Mouse (Mus musculus): ENCODE data around the gene Ciao2a. TPM values are rescaled to one million over a fixed set of nuclear protein-coding genes. Genes with fewer than 3 reads are reported as not detected.

Ciao2a gene
- total and polyA plus RNA-seq, 3 experiments: 30.0 to 270 (median 176) TPM

DNA sequence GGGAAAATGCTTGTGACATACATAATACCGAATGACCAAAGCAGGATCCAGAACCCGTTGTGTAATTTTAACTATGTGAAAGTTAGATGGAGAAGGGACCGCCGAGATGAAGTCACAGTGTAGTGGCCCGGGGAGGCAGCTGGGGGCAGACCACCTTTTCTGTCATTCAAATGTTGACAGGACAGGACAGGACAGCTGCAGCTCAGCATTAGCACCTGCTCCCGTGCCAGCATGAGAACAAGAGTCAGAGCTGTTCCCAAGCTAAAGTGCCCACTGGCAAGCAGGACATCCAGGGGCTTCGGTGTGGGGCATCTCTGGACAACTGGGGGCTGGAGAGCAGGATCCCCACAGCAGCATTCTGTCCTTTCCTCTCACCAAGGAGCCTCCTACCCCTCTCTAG, 39.3 kb upstream of the Ciao2a start:
- Histone ChIP-seq H3K27me3 (ENCODE audit: insufficient read depth, low read length) (peaks cover 4% of the 10 kb centered on the region; the same call in 1 of the 2 replicates), H3K9me3 (replicated peaks) (no peaks in the 10 kb centered on the region), H3K36me3 (replicated peaks) (peaks cover 58% of the 10 kb centered on the region), H3K4me1 (ENCODE audit: insufficient read depth, low read depth, low read length) (peaks cover 3% of the 10 kb centered on the region; the same call in 1 of the 2 replicates), H3K4me3 (ENCODE audit: low read depth, low read length) (no peak overlapping the region)
- TF ChIP-seq POLR2AphosphoS5 (IDR thresholded peaks at IDR 0.05; ENCODE audit: insufficient replicate concordance, low read depth, low read length) (no peak), TAL1 (conservative IDR thresholded peaks at IDR 0.05; ENCODE audit: low read depth, low read length) (no peak), CTCF (IDR thresholded peaks at IDR 0.05; ENCODE audit: low read depth, low read length) (no peak), GATA1 (IDR thresholded peaks at IDR 0.05; ENCODE audit: borderline replicate concordance, low read length) (no peak), GATA2 (IDR thresholded peaks at IDR 0.05; ENCODE audit: borderline replicate concordance, low read depth, low read length) (no peak)
- DNase-seq (ENCODE audit: low spot score) (no peak), ATAC-seq (ENCODE audit: extremely low read depth, insufficient number of reproducible peaks, low FRiP score, poor library complexity, severe bottlenecking) (no peak)

DNA sequence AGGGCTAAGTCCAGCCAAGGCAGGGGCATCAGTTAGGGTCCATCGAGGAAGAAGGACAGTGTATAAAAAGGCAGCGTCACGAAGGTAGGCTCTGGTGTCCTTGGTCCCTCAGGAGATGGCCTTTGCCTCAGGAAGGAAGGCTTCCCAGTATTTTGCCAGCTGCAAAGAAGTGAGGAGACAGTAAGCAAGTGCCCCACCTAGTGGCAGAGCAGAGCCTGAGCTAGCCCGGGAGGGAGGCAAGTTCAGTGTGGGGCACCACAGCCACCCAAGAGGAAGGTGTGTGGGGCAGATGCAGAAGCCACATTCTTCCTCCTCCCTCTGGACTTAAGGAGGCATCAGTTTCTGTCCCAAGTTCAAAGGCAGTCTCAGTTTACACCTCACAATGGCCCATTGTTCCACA, 38.0 kb upstream of the Ciao2a start:
- Histone ChIP-seq H3K4me3 (ENCODE audit: low read depth, low read length) (no peak overlapping the region), H3K36me3 (replicated peaks) (peaks cover 72% of the 10 kb centered on the region), H3K4me1 (ENCODE audit: insufficient read depth, low read depth, low read length) (peaks cover 3% of the 10 kb centered on the region; the same call in 1 of the 2 replicates), H3K9me3 (replicated peaks) (no peaks in the 10 kb centered on the region), H3K27me3 (ENCODE audit: insufficient read depth, low read length) (no peaks in the 10 kb centered on the region; the same call in 1 of the 2 replicates)
- ATAC-seq (ENCODE audit: extremely low read depth, insufficient number of reproducible peaks, low FRiP score, poor library complexity, severe bottlenecking) (no peak), DNase-seq (ENCODE audit: low spot score) (peak; percentile 22)
- TF ChIP-seq TAL1 (conservative IDR thresholded peaks at IDR 0.05; ENCODE audit: low read depth, low read length) (no peak), GATA2 (IDR thresholded peaks at IDR 0.05; ENCODE audit: borderline replicate concordance, low read depth, low read length) (no peak), CTCF (IDR thresholded peaks at IDR 0.05; ENCODE audit: low read depth, low read length) (peak; percentile 57)

DNA sequence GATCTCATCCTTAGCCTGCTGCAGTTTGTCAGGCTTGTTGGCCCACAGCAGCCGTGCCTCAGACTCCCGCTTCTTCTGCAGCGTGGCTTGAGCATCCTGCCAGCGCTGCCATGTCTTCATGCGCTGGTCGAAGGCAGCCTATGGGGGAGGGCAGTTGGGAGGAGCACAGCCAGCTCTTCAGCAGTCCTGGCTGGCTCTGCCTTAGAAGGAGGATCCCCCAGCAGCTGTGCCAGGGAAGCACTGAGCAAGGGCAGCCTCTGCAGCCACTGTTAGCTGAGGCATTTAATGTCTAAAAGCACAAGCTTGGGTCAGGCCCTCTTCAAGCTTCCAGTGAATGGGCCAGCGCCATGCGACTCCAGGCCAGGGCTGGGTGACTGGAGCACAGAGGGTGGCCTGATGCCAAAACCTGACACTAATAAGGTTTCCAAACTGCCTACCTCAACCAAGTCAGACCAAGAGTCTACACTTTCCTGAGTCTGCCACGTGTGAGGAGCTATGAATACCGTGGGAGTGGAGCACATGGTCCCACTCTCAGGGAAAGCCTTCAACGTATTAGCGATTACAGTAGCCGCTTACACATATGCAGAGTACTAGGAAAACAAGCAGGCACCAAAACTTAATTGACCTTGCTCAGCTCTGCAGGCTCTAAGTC, 35.7 kb upstream of the Ciao2a start:
- no peaks in the 10 kb centered on the region for H3K27me3 ChIP-seq (ENCODE audit: insufficient read depth, low read length)
- H3K36me3 ChIP-seq (replicated peaks): peaks cover 94% of the 10 kb centered on the region
- H3K9me3 ChIP-seq (replicated peaks): no peaks in the 10 kb centered on the region
- no peak for DNase-seq (ENCODE audit: low spot score)
- no peak for ATAC-seq (ENCODE audit: extremely low read depth, insufficient number of reproducible peaks, low FRiP score, poor library complexity, severe bottlenecking)
- TF ChIP-seq POLR2AphosphoS5 (IDR thresholded peaks at IDR 0.05; ENCODE audit: insufficient replicate concordance, low read depth, low read length) (no peak), GATA2 (IDR thresholded peaks at IDR 0.05; ENCODE audit: borderline replicate concordance, low read depth, low read length) (no peak), TAL1 (conservative IDR thresholded peaks at IDR 0.05; ENCODE audit: low read depth, low read length) (no peak), CTCF (IDR thresholded peaks at IDR 0.05; ENCODE audit: low read depth, low read length) (no peak), GATA1 (IDR thresholded peaks at IDR 0.05; ENCODE audit: borderline replicate concordance, low read length) (no peak)
- peaks cover 5% of the 10 kb centered on the region; the same call in 1 of the 2 replicates for H3K4me1 ChIP-seq (ENCODE audit: insufficient read depth, low read depth, low read length)
- H3K4me3 ChIP-seq (ENCODE audit: low read depth, low read length): no peak overlapping the region

DNA sequence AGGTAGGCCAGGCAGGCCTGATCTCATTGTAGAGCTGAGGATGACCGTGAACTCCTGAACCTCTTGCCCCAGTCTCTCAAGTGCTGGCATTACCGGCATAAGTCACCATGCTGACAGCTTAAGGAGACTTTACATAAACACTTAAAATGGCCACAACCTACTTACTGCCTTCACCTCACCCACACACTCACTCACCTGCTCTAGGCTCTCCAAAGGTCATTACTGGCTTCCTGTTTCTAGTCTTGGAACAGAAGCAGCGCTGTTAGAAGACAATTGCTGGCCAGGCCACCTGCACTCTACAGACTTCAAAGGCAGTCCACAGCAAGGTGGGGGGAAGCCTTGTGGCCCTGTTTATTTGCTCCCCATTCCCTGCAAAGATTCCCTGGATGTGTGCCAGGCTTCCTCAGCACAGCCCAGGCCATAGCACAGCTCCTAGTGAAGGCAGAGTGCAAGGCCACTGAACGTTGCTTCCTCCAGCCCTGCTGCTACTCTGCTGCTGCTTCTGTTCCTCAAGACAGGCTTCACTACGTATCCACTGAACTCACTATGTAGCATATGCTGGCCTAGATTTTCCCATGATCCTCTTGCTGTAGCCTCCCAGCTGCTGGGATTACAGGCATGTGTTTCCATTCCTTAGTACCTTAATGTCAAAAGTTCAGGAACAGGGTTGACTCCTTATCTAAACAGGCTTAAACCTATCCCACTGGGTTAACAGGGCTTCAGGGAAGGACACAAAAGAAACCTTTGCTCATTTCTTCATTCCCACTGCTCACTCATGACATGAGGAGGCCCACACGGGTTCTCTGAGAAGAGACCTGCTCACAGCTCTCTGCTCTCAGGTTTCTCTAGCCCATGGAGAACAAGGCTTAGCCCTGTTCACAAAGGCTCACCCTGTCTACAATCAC, 34.8 kb upstream of the Ciao2a start:
- H3K4me1 ChIP-seq (ENCODE audit: insufficient read depth, low read depth, low read length): peaks cover 5% of the 10 kb centered on the region; the same call in 1 of the 2 replicates
- H3K9me3 ChIP-seq (replicated peaks): no peaks in the 10 kb centered on the region
- H3K4me3 ChIP-seq (ENCODE audit: low read depth, low read length): no peak overlapping the region
- H3K36me3 ChIP-seq (replicated peaks): peaks cover 97% of the 10 kb centered on the region
- DNase-seq (ENCODE audit: low spot score) (no peak), ATAC-seq (ENCODE audit: extremely low read depth, insufficient number of reproducible peaks, low FRiP score, poor library complexity, severe bottlenecking) (no peak)
- TF ChIP-seq TAL1 (conservative IDR thresholded peaks at IDR 0.05; ENCODE audit: low read depth, low read length): no peak
- no peaks in the 10 kb centered on the region for H3K27me3 ChIP-seq (ENCODE audit: insufficient read depth, low read length)

GRCm38 (mm10) chr9:66092664-66093063, 33.7 kb upstream of the Ciao2a start:
- Histone ChIP-seq H3K9me3 (replicated peaks) (no peaks in the 10 kb centered on the region), H3K27me3 (ENCODE audit: insufficient read depth, low read length) (no peaks in the 10 kb centered on the region), H3K4me3 (ENCODE audit: low read depth, low read length) (no peak overlapping the region), H3K4me1 (ENCODE audit: insufficient read depth, low read depth, low read length) (peaks cover 5% of the 10 kb centered on the region; the same call in 1 of the 2 replicates), H3K36me3 (replicated peaks) (peaks cover 97% of the 10 kb centered on the region)
- ATAC-seq (ENCODE audit: extremely low read depth, insufficient number of reproducible peaks, low FRiP score, poor library complexity, severe bottlenecking) (no peak), DNase-seq (ENCODE audit: low spot score) (no peak)
- TF ChIP-seq POLR2AphosphoS5 (IDR thresholded peaks at IDR 0.05; ENCODE audit: insufficient replicate concordance, low read depth, low read length) (no peak), CTCF (IDR thresholded peaks at IDR 0.05; ENCODE audit: low read depth, low read length) (no peak), TAL1 (conservative IDR thresholded peaks at IDR 0.05; ENCODE audit: low read depth, low read length) (no peak), GATA1 (IDR thresholded peaks at IDR 0.05; ENCODE audit: borderline replicate concordance, low read length) (no peak), GATA2 (IDR thresholded peaks at IDR 0.05; ENCODE audit: borderline replicate concordance, low read depth, low read length) (no peak)

GRCm38 (mm10) chr9:66101577-66101976, 24.8 kb upstream of the Ciao2a start:
- TF ChIP-seq CTCF (IDR thresholded peaks at IDR 0.05; ENCODE audit: low read depth, low read length) (no peak), GATA1 (IDR thresholded peaks at IDR 0.05; ENCODE audit: borderline replicate concordance, low read length) (no peak), POLR2AphosphoS5 (IDR thresholded peaks at IDR 0.05; ENCODE audit: insufficient replicate concordance, low read depth, low read length) (no peak), GATA2 (IDR thresholded peaks at IDR 0.05; ENCODE audit: borderline replicate concordance, low read depth, low read length) (no peak), TAL1 (conservative IDR thresholded peaks at IDR 0.05; ENCODE audit: low read depth, low read length) (no peak)
- Histone ChIP-seq H3K27me3 (ENCODE audit: insufficient read depth, low read length) (no peaks in the 10 kb centered on the region), H3K36me3 (replicated peaks) (peaks cover 93% of the 10 kb centered on the region), H3K4me1 (ENCODE audit: insufficient read depth, low read depth, low read length) (peaks cover 20% of the 10 kb centered on the region), H3K4me3 (ENCODE audit: low read depth, low read length) (no peak overlapping the region), H3K9me3 (replicated peaks) (no peaks in the 10 kb centered on the region)
- no peak for DNase-seq (ENCODE audit: low spot score)
- no peak for ATAC-seq (ENCODE audit: extremely low read depth, insufficient number of reproducible peaks, low FRiP score, poor library complexity, severe bottlenecking)

Measured in G1E (cell line).